Comparison of ENCODE assay signal across 11 mouse cellular contexts in genomic region chr15:103145635-103146299, GRCm38 (mm10). TPM values are rescaled to one million over a fixed set of nuclear protein-coding genes. Genes with fewer than 3 reads are reported as not detected.
A peak's percentile ranks its signal among the peaks of the same experiment; 100 is the strongest.
DNase-seq lines count a peak whose midpoint lies in the region; ATAC-seq and TF ChIP-seq lines count a peak whose summit lies in the region.
"Had no signal": no experiment of that assay in that cellular context is flagged by ENCODE, and none has a peak within 500 bp of the region (broad histone marks: within the 10 kb centered on the region; RNA-seq: fewer than 3 reads in every experiment).

No protein-coding gene starts in this region.

- no peaks in the 10 kb centered on the region for H3K9me3 ChIP-seq in hindbrain, postnatal 0 days (ENCODE audit: low read length)
- no peaks in the 10 kb centered on the region for H3K9me3 ChIP-seq in heart, embryonic 11.5 days (replicated peaks; ENCODE audit: control insufficient read depth, low read length)
- H3K9me3 ChIP-seq in intestine, postnatal 0 days (ENCODE audit: control insufficient read depth), result no peaks in the 10 kb centered on the region
- H3K9me3 ChIP-seq: G1E; lung, embryonic 15.5 days had no signal

- no peaks in the 10 kb centered on the region for H3K27me3 ChIP-seq in hindbrain, postnatal 0 days (ENCODE audit: insufficient read depth, low read length)
- peaks cover 70% of the 10 kb centered on the region for H3K27me3 ChIP-seq in heart, embryonic 11.5 days (ENCODE audit: control insufficient read depth, insufficient read depth, low read length)
- peaks cover 52% of the 10 kb centered on the region for H3K27me3 ChIP-seq in intestine, postnatal 0 days (replicated peaks; ENCODE audit: control insufficient read depth, insufficient read depth, low read length)

- no peak for TF ChIP-seq CTCF in brain, embryonic 14.5 days (IDR thresholded peaks at IDR 0.05; ENCODE audit: borderline replicate concordance, extremely low read depth, insufficient read depth, insufficient read length)
- no peak for TF ChIP-seq CTCF in hindbrain, postnatal 0 days (IDR thresholded peaks at IDR 0.05; ENCODE audit: low read depth)
- TF ChIP-seq CTCF in intestine, postnatal 0 days (IDR thresholded peaks at IDR 0.05; ENCODE audit: low read depth), result no peak

- H3K9ac ChIP-seq in hindbrain, postnatal 0 days (replicated peaks; ENCODE audit: low read length), result no peak overlapping the region
- H3K9ac ChIP-seq in heart, embryonic 11.5 days (ENCODE audit: low read depth, low read length), result no peak overlapping the region
- no peak overlapping the region for H3K9ac ChIP-seq in intestine, postnatal 0 days (ENCODE audit: low read depth, low read length)

- DNase-seq in layer of hippocampus, adult 9-11 months, result peak; percentile 44
- no peak for DNase-seq in layer of hippocampus, postnatal 25 days (ENCODE audit: extremely low spot score in 1 of 2, low spot score in 1 of 2)
- DNase-seq in brain, embryonic 14.5 days (ENCODE audit: low read depth), result peak; percentile 62
- no peak for DNase-seq in hindbrain, postnatal 0 days (ENCODE audit: low spot score)
- no peak for DNase-seq in cerebellum, adult 9-11 months
- DNase-seq: adrenal gland, postnatal 14 days; heart, postnatal 10 days had no signal

- ATAC-seq in hindbrain, postnatal 0 days, result no peak
- no peak for ATAC-seq in heart, embryonic 11.5 days (replicated peaks; ENCODE audit: insufficient number of reproducible peaks, low FRiP score, low TSS enrichment)
- no peak for ATAC-seq in intestine, postnatal 0 days

- H3K4me3 ChIP-seq in hindbrain, postnatal 0 days (ENCODE audit: low read length), result no peak overlapping the region
- H3K4me3 ChIP-seq in heart, embryonic 11.5 days (ENCODE audit: low read depth, low read length), result no peak overlapping the region
- H3K4me3 ChIP-seq in intestine, postnatal 0 days (ENCODE audit: low read depth, low read length), result no peak overlapping the region

- WGBS in hindbrain, postnatal 0 days, result 56% methylated on average over 11 of the region's 11 CpGs
- 68% methylated on average over 11 of the region's 11 CpGs for WGBS in heart, embryonic 11.5 days (ENCODE audit: insufficient replicate concordance)
- WGBS in intestine, postnatal 0 days, result 84% methylated on average over 11 of the region's 11 CpGs

- no peak overlapping the region for H3K4me2 ChIP-seq in hindbrain, postnatal 0 days (ENCODE audit: low read depth, low read length)
- H3K4me2 ChIP-seq in heart, embryonic 11.5 days, result no peak overlapping the region
- H3K4me2 ChIP-seq in intestine, postnatal 0 days (replicated peaks; ENCODE audit: low read depth), result no peak overlapping the region

- TF ChIP-seq POLR2A in brain, embryonic 14.5 days (IDR thresholded peaks at IDR 0.05; ENCODE audit: borderline replicate concordance, extremely low read depth, insufficient read depth, insufficient read length, poor library complexity, severe bottlenecking), result no peak

- peaks cover 17% of the 10 kb centered on the region for H3K4me1 ChIP-seq in hindbrain, postnatal 0 days (ENCODE audit: insufficient read depth, low read length)
- no peaks in the 10 kb centered on the region for H3K4me1 ChIP-seq in heart, embryonic 11.5 days (ENCODE audit: control insufficient read depth, insufficient read depth, low read length)
- H3K4me1 ChIP-seq in intestine, postnatal 0 days (replicated peaks; ENCODE audit: control insufficient read depth, insufficient read depth, low read length), result no peaks in the 10 kb centered on the region

- H3K36me3 ChIP-seq in hindbrain, postnatal 0 days (ENCODE audit: insufficient read depth, low read length), result no peaks in the 10 kb centered on the region
- no peaks in the 10 kb centered on the region for H3K36me3 ChIP-seq in heart, embryonic 11.5 days (ENCODE audit: control insufficient read depth, insufficient read depth, low read length)
- no peaks in the 10 kb centered on the region for H3K36me3 ChIP-seq in intestine, postnatal 0 days (ENCODE audit: control insufficient read depth, insufficient read depth)
- H3K36me3 ChIP-seq: G1E; lung, embryonic 15.5 days had no signal

- H3K27ac ChIP-seq in hindbrain, postnatal 0 days, result peak overlapping the region; percentile 72
- no peak overlapping the region for H3K27ac ChIP-seq in heart, embryonic 11.5 days (ENCODE audit: low read depth, low read length)
- no peak overlapping the region for H3K27ac ChIP-seq in intestine, postnatal 0 days (ENCODE audit: low read depth, low read length)
- H3K27ac ChIP-seq: lung, embryonic 15.5 days had no signal

RNA-seq across cellular contexts. Expression of gene Smug1, which starts 21.1 kb away (rescaled TPM):
- total RNA-seq in layer of hippocampus, postnatal 25 days (2021), result 10 to 100 TPM; 17.4 to 20.2 TPM
- 30.5 and 31.6 TPM in 2 replicates for polyA plus RNA-seq in brain, embryonic 14.5 days (2012; rRNA removed)
- total RNA-seq in hindbrain, postnatal 0 days (2014; rRNA removed), result 22.7 and 40.1 TPM in 2 replicates
- polyA plus RNA-seq in hindbrain, postnatal 0 days (2015; fragmentation: Nextera tagmentation; extraction: Ambion mirVana), result 11.9 and 13.2 TPM in 2 replicates
- 14.7 and 17.7 TPM in 2 replicates for polyA plus RNA-seq in heart, embryonic 11.5 days (2014; fragmentation: Nextera tagmentation; extraction: Ambion mirVana)
- polyA plus RNA-seq in intestine, postnatal 0 days (2015; fragmentation: Nextera tagmentation; extraction: Ambion mirVana), result 8.6 and 9.2 TPM in 2 replicates

Comparison
In these comparisons a context has a peak if more than half of its experiments do, and no peak if none do; other contexts are left out.
1. DNase-seq: peak in layer of hippocampus, adult 9-11 months (single experiment) and brain, embryonic 14.5 days (single experiment); none in layer of hippocampus, postnatal 25 days (0 of 2), hindbrain, postnatal 0 days (single experiment) and cerebellum, adult 9-11 months (single experiment).